Comparison of ENCODE assay signal across 26 mouse cellular contexts in genomic region chr6:119385668-119386067, GRCm38 (mm10). TPM values are rescaled to one million over a fixed set of nuclear protein-coding genes. Genes with fewer than 3 reads are reported as not detected.
A peak's percentile ranks its signal among the peaks of the same experiment; 100 is the strongest.
DNase-seq lines count a peak whose midpoint lies in the region; ATAC-seq and TF ChIP-seq lines count a peak whose summit lies in the region.
"Had no signal": no experiment of that assay in that cellular context is flagged by ENCODE, and none has a peak within 500 bp of the region (broad histone marks: within the 10 kb centered on the region; RNA-seq: fewer than 3 reads in every experiment).

No protein-coding gene starts in this region.

- H3K9ac ChIP-seq in CH12.LX (ENCODE audit: insufficient read depth, low read depth): no peak overlapping the region
- H3K9ac ChIP-seq in liver, postnatal 0 days (replicated peaks): no peak overlapping the region
- H3K9ac ChIP-seq: limb, embryonic 12.5 days; midbrain, embryonic 13.5 days; neural tube, embryonic 12.5 days had no signal

- ATAC-seq in liver, postnatal 0 days: no peak
- ATAC-seq: forebrain, embryonic 14.5 days; hindbrain, embryonic 16.5 days; midbrain, embryonic 13.5 days had no signal

- 85% methylated on average over 1 of the region's 1 CpGs for WGBS in liver, postnatal 0 days (ENCODE audit: insufficient replicate concordance)

- no peak overlapping the region for H3K4me3 ChIP-seq in layer of hippocampus, adult 2 months
- H3K4me3 ChIP-seq in CH12.LX (replicated peaks in 1 of 3; ENCODE audit: low read depth in 2 of 3, low read length in 2 of 3, poor library complexity in 1 of 3): no peak overlapping the region
- no peak overlapping the region for H3K4me3 ChIP-seq in liver, postnatal 0 days (ENCODE audit: low read depth, low read length)
- H3K4me3 ChIP-seq: hindbrain, embryonic 10.5 days; limb, embryonic 12.5 days; midbrain, embryonic 13.5 days; neural tube, embryonic 12.5 days had no signal

- DNase-seq in layer of hippocampus, adult 2 months (ENCODE audit: low spot score in 2 of 2): no peak
- DNase-seq in layer of hippocampus, adult 11-12 months (ENCODE audit: low spot score): no peak
- peak; percentile 69 for DNase-seq in 416B (ENCODE audit: low read depth)
- no peak for DNase-seq in CH12.LX (ENCODE audit: extremely low read depth)
- DNase-seq in liver, postnatal 0 days: no peak
- DNase-seq in adrenal gland, postnatal 25 days: no peak
- no peak for DNase-seq in cerebellum, postnatal 36 days
- DNase-seq: adrenal gland, adult 8-10 months; cerebellum, adult 18-20 months; cerebellum, postnatal 25 days; embryo, embryonic 11 days; heart, postnatal 10 days; kidney, adult 18-20 months; kidney, postnatal 14 days; lung, adult 18-20 months; right cerebral cortex, postnatal 14 days; spleen, adult 18-20 months; thymus, postnatal 36 days had no signal

- TF ChIP-seq EP300 in CH12.LX (IDR thresholded peaks at IDR 0.05; ENCODE audit: low read length): no peak
- no peak for TF ChIP-seq EP300 in liver, postnatal 0 days (IDR thresholded peaks at IDR 0.05; ENCODE audit: low read depth)

- dilution Hi-C loops in CH12.LX (cut with MboI; ENCODE audit: extremely low pct_ligation_motif_present, extremely low pct_unique_long_range_greater_than_20kb, low sequenced_read_pairs): no loop called here

- no peak; the same call in 1 of the 2 replicates for TF ChIP-seq RAD21 in CH12.LX (IDR thresholded peaks at IDR 0.05; ENCODE audit: low read depth, low read length)

- in situ Hi-C loops in CH12.LX (cut with MboI; ENCODE audit: low pct_ligation_motif_present, low pct_unique_long_range_greater_than_20kb, low sequenced_read_pairs): no loop called here

- H3K4me2 ChIP-seq in CH12.LX (ENCODE audit: insufficient read depth, low read depth, poor library complexity, severe bottlenecking): no peak overlapping the region
- peak overlapping the region; percentile 74; the same call in 1 of the 2 replicates for H3K4me2 ChIP-seq in liver, postnatal 0 days (ENCODE audit: low read depth, low read length)
- H3K4me2 ChIP-seq: heart, embryonic 11.5 days; limb, embryonic 12.5 days; midbrain, embryonic 13.5 days; neural tube, embryonic 12.5 days had no signal

- H3K9me3 ChIP-seq in CH12.LX (replicated peaks; ENCODE audit: low read length): no peaks in the 10 kb centered on the region
- no peaks in the 10 kb centered on the region for H3K9me3 ChIP-seq in liver, postnatal 0 days (ENCODE audit: low read length)
- H3K9me3 ChIP-seq: hindbrain, embryonic 10.5 days; limb, embryonic 12.5 days; megakaryocyte, embryonic 14.5 days; midbrain, embryonic 13.5 days; neural tube, embryonic 12.5 days had no signal

- no peak overlapping the region for H3K27ac ChIP-seq in layer of hippocampus, adult 2 months
- no peak overlapping the region for H3K27ac ChIP-seq in CH12.LX (ENCODE audit: insufficient read depth, low read depth)
- H3K27ac ChIP-seq in liver, postnatal 0 days (ENCODE audit: low read depth): peak overlapping the region; percentile 75
- H3K27ac ChIP-seq: hindbrain, embryonic 10.5 days; limb, embryonic 12.5 days; midbrain, embryonic 13.5 days; neural tube, embryonic 12.5 days had no signal

- TF ChIP-seq POLR2A in CH12.LX (IDR thresholded peaks at IDR 0.05; ENCODE audit: low read depth, low read length): no peak

- H3K27me3 ChIP-seq in CH12.LX (replicated peaks): no peaks in the 10 kb centered on the region
- no peaks in the 10 kb centered on the region for H3K27me3 ChIP-seq in liver, postnatal 0 days (ENCODE audit: insufficient read depth, low read length)
- H3K27me3 ChIP-seq: limb, embryonic 12.5 days; megakaryocyte, embryonic 14.5 days; midbrain, embryonic 13.5 days; neural tube, embryonic 12.5 days had no signal

- H3K4me1 ChIP-seq in CH12.LX (ENCODE audit: control insufficient read depth in 1 of 2, insufficient read depth in 2 of 2): peaks cover 0 to 21% of the 10 kb centered on the region in 2 experiments; a peak in 2 of 4 replicates
- H3K4me1 ChIP-seq in liver, postnatal 0 days (ENCODE audit: insufficient read depth): peaks cover 18% of the 10 kb centered on the region

- peaks cover 0 to 16% of the 10 kb centered on the region in 2 experiments for H3K36me3 ChIP-seq in CH12.LX (replicated peaks in 1 of 2; ENCODE audit: control insufficient read depth in 1 of 2, insufficient read depth in 1 of 2, low read length in 1 of 2)
- H3K36me3 ChIP-seq in liver, postnatal 0 days (replicated peaks; ENCODE audit: insufficient read depth, low read length): no peaks in the 10 kb centered on the region
- H3K36me3 ChIP-seq: limb, embryonic 12.5 days; midbrain, embryonic 13.5 days; neural tube, embryonic 12.5 days had no signal

- TF ChIP-seq CTCF in layer of hippocampus, adult 2 months (conservative IDR thresholded peaks at IDR 0.05): peak; percentile 29; the same call in 1 of the 2 replicates
- peak in 1 of 2 experiments; percentile 39; a peak in 2 of 4 replicates for TF ChIP-seq CTCF in CH12.LX (conservative IDR thresholded peaks at IDR 0.05 in 1 of 2, IDR thresholded peaks at IDR 0.05 in 1 of 2; ENCODE audit: low read depth in 2 of 2, low read length in 2 of 2)
- peak; percentile 47 for TF ChIP-seq CTCF in liver, postnatal 0 days (IDR thresholded peaks at IDR 0.05; ENCODE audit: low read depth)

- peaks cover 48% of the 10 kb centered on the region for H3K79me2 ChIP-seq in CH12.LX (replicated peaks; ENCODE audit: control insufficient read depth, extremely low read depth, insufficient read depth, poor library complexity, severe bottlenecking)

TF ChIP-seq in CH12.LX, 34 proteins besides CTCF, POLR2A, EP300 and RAD21:
- TF ChIP-seq GABPA (IDR thresholded peaks at IDR 0.05; ENCODE audit: insufficient replicate concordance, low read depth, low read length): no peak
- no peak for TF ChIP-seq MXI1 (IDR thresholded peaks at IDR 0.05; ENCODE audit: low read depth, low read length)
- peak; percentile 30; the same call in 1 of the 2 replicates for TF ChIP-seq ZNF384 (IDR thresholded peaks at IDR 0.05; ENCODE audit: low read depth, low read length)
- no peak for TF ChIP-seq MAFK (IDR thresholded peaks at IDR 0.05; ENCODE audit: insufficient replicate concordance, low read length)

RNA-seq across cellular contexts. Expression of gene Adipor2, which starts 31.8 kb away (rescaled TPM):
- total RNA-seq in layer of hippocampus, adult 2 months (2021): 10 to 100 TPM; 37.1 to 40.5 TPM
- total RNA-seq in CH12.LX (2012; rRNA removed): 40.3 and 43.4 TPM in 2 replicates
- 40.0 and 43.5 TPM in 2 replicates for total RNA-seq in CH12.LX (2014; rRNA removed)
- 27.5 and 29.8 TPM in 2 replicates for polyA plus RNA-seq in CH12.LX (2012; ENCODE audit: insufficient read length, low read depth)
- polyA plus RNA-seq in liver, postnatal 0 days (2015; fragmentation: Nextera tagmentation; extraction: Ambion mirVana): 53.9 and 58.6 TPM in 2 replicates
- total RNA-seq in adrenal gland, postnatal 25 days (2021): 139 and 144 TPM in 2 replicates

RNA-seq across cellular contexts. Expression of gene Lrtm2, which starts 55.1 kb away (rescaled TPM):
- 10 to 100 TPM; 43.3 to 44.6 TPM for total RNA-seq in layer of hippocampus, adult 2 months (2021)
- total RNA-seq in CH12.LX (2012; rRNA removed) (not detected in 2 replicates), CH12.LX (2014; rRNA removed) (not detected in 2 replicates)
- polyA plus RNA-seq in CH12.LX (2012; ENCODE audit: insufficient read length, low read depth): not detected in 2 replicates
- polyA plus RNA-seq in liver, postnatal 0 days (2015; fragmentation: Nextera tagmentation; extraction: Ambion mirVana): not detected in 2 replicates
- total RNA-seq in adrenal gland, postnatal 25 days (2021): not detected in 2 replicates
- total RNA-seq: heart, postnatal 10 days had no signal
- polyA plus RNA-seq: heart, embryonic 11.5 days; limb, embryonic 12.5 days had no signal

Comparison
In these comparisons a context has a peak if more than half of its experiments do, and no peak if none do; other contexts are left out.
1. RNA of gene Lrtm2, which starts 55.1 kb away (total RNA-seq): 43.3 to 44.6 TPM in layer of hippocampus, adult 2 months; not detected in adrenal gland, postnatal 25 days and not detected in CH12.LX; every median in the first group is over 10 times any median in the second.